Mouse (Mus musculus) thymus, postnatal 25 days (tissue): ENCODE data around the gene Usp48.
"Not testable (repeated sequence)": the region's sequence is repeated elsewhere in the genome, so short reads cannot be mapped to it uniquely, and the experiment has no call there.

ENCODE experiments used
- DNase-seq: peaks from one replicate; pipeline ENCODE4 v3.0.0; 2022

Gene Usp48

DNA sequence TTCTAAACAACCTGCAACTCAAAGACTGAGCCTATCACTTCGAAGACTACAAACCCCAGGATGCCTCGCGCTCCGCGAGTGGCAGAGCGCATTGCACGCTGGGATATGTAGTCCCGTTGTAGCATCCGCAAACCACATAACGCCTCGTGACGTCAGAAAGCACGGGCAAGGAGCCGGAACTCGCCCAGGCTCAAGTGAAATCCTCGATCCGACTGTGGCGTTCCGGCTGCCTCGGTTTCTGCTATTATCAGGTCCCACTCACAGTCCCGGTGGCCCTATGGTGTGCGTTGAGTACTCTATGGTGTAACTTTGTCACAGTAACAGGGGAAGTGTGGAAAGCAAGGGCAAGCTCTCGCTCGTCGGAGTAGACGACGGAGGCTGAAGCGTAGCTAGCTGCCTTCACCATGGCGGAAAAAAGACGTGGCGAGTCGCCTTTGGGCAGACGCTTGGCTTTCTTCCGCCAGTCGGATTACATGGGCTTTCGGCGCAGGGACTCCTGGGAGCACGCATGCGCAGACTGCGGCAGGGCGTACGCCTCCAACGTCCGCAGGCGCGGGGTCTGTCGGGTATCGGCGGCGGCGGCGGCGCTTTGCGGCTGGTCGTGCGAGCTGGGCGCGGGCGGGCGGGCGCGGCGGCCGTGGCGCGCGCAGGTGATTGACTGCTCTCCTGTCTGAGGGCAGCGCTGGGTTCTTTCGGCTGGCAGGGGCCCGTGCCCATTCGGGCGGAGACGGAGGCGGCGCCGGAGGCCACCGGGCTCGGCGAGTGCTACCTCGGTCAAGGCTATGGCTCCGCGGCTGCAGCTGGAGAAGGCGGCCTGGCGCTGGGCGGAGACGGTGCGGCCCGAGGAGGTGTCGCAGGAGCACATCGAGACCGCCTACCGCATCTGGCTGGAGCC lies at the start of gene Usp48:
TSS of gene Usp48 (plus strand) at position 155 of the 895 bp plus-strand sequence.
- DNase-seq = peak; percentile 98

GRCm38 (mm10) chr4:137545568-137545967 lies 48.0 kb upstream of the Usp48 start:
- DNase-seq = no peak

DNA sequence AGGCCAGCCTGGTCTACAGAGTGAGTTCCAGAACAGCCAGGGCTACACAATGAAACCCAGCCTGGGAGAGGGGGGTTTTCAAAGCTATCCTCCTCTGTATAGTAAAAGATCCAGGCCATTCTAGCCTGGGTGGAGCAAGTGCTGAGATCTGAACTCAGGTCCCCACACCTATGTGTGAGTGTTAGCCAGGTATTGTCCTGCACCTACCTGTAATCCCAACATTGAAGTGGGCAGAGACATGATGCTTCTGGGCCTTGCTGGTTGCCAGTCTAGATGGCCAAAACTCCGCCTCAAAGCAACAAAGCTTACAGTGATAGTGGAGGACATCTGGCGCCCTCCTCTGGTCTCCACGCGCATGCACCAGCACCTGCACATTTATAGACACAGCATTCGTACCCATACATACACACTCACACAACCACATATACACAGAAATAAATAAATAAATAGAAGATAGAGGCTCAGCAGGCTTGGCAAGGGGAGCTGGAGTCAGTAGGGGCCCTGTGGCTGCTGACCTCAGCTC lies 47.5 kb upstream of the Usp48 start:
- peak; percentile 37 for DNase-seq

GRCm38 (mm10) chr4:137553466-137553865 lies 40.1 kb upstream of the Usp48 start:
- no peak for DNase-seq

- no peak for DNase-seq
These were observed 36.8 kb upstream of the Usp48 start for GRCm38 (mm10) chr4:137556673-137557210.

GRCm38 (mm10) chr4:137569873-137570272 lies 23.7 kb upstream of the Usp48 start:
- no peak for DNase-seq

GRCm38 (mm10) chr4:137574469-137574868 lies 19.1 kb upstream of the Usp48 start, which contains the start of gene Ldlrad2:
Gene Ldlrad2 (minus strand): TSS chr4:137574569.
- no peak for DNase-seq

GRCm38 (mm10) chr4:137577486-137577885 lies 16.1 kb upstream of the Usp48 start:
- no peak for DNase-seq

- DNase-seq = peak; percentile 43
These were observed 15.2 kb upstream of the Usp48 start for GRCm38 (mm10) chr4:137578181-137578845.

DNA sequence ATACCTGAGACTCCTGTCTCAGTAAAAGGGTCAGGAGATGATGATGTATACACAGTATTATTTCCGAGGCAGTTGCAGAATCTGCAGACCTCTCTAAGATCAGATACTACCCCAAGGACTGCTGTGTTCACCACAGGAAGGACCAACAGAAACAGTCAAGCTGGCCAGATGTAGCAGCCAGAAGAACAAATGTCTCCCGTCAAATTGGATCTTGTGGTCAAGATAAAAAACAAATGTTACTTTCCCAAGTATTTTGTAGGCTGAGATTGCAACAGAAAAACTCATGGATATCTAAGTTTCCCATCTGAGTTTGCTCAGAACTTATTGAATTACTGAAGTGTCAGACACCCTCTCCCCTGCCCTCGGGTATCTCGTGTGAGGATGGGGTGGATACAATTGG lies 13.8 kb upstream of the Usp48 start:
- DNase-seq = no peak

- DNase-seq = no peak
These were observed 13.3 kb upstream of the Usp48 start for GRCm38 (mm10) chr4:137580299-137580698.

- peak; percentile 61 for DNase-seq
These were observed 11.7 kb upstream of the Usp48 start for GRCm38 (mm10) chr4:137581815-137582214.

- DNase-seq = not testable (repeated sequence)
These were observed 4.5 kb upstream of the Usp48 start for GRCm38 (mm10) chr4:137589095-137589494.

GRCm38 (mm10) chr4:137589586-137589985 lies 4.0 kb upstream of the Usp48 start:
- DNase-seq = no peak

DNA sequence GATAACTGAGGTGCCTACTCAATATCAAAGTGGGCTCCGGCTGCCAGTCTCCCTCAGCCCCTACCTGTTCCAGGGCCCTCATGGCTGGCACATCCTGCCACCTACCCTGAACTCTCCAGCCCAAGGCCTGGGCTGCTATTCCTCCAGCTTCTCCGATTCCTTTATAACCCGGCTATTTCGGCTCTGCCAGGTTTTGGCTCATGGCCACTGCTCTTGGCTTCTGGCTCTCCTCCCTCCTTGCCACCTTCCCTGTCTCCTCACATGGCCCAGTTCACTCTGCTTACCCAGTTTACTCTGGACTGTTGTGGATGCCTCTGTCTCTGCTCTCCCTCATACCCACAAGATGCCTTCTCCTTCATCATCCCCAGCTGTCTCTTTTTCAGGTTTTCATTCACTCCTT lies 2.6 kb upstream of the Usp48 start:
- DNase-seq = no peak

- DNase-seq = no peak
These were observed 1.1 kb downstream of the Usp48 start for GRCm38 (mm10) chr4:137594496-137595270.

DNA sequence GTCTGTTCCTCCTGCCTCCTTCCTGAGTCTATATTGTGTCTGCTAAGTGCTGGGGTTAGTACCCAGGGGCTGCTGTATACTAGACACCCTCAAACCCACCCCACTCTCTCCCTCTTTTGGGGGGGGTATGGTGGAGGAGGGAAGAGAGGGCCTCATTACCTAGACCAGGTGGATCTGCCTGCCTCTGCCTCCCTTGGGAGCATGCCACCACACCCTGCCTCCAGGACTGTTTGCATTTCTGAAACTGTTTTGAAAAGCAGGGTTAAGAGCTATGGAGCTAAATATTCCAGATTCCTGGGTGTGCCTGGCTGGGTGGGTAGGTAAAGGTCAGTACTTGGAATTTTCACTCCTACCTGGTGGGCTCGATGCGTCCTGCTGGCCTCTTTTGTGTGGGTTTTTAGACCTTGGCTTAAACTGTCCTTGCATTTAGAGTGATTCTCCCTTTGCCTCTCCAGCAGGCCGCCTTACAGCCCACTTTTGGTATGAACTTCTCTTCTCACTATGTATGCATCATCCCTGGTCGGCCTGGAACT lies 3.6 kb downstream of the Usp48 start:
- no peak for DNase-seq

DNA sequence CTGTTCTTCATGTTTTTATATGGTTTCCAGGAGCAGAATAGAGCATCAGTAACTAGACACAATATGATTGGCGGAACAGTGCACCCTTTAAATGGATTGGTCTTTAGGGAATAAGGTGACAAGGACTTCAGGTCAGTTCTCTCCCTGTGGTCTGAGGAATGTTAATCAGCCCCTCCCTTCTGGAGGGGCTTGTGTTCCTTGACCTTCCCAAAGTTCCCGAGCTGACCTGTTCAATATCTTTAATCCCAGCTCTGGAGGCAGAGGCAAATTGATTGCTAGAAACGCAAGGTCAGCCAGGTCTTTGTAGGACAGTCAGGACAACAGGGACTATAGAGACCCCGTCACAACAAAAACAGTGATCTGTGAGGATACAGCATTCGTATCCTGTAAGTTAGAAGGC lies 5.0 kb downstream of the Usp48 start:
- DNase-seq = no peak

- DNase-seq = no peak
These were observed 10.1 kb downstream of the Usp48 start for GRCm38 (mm10) chr4:137603449-137604171.

DNA sequence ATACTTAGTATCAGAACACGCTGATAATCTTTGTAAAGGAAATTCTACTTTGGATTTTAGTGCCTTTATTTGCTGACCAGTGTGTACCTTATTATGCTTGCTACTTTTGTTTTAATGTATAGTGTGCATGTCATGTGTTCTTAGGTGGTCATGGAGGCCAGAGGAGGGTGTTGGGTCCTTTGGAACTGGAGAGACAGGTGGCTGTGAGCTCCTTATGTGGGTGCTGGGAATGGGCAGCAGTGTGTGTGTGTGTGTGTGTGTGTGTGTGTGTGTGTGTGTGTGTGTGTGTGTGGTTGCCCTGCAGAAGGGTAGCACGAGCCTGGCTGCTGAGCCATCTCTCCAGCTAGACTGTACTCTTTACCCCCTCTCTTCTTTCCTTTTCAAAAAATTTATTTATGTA lies 13.5 kb downstream of the Usp48 start:
- no peak for DNase-seq

DNA sequence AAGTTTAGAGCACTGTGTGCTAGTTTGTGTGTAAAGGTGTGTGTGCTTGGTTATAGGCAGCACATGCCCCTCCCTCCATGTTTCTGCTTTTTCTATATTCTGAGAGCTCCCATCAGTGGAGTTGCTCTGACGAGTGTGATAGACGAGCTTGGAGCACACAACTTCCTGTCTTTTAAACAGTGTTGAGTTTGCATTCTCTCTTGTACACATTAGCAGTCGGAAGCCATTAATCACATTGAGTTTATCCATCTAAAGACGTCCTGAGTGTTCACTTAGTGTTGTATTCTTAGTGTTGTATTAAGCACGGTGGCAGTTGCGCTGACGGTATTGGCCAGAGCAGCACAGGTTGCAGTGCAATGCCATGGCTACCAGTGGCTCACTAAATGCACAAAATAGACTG lies 15.7 kb downstream of the Usp48 start:
- DNase-seq = no peak

DNA sequence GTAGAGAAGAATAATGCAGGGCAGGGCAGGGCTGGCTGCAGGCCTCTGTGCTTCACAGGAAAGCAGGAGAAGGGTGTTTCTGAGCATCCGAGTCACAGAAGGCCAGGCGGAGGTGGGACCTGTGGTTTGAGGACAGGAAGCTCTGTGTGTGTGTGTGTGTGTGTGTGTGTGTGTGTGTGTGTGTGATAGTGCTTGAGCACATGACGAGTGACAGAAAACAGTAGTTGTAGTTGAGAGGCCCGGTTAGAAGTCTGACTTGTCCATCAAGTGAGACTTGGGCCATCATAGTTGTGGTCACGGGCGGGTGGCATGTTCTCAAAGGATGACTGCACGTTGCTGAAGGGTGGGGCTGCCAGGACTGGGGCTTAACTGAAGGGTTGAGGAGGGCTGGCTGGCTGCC lies 16.1 kb downstream of the Usp48 start:
- DNase-seq = peak; percentile 41
